Comparison of ENCODE assay signal across 8 mouse cellular contexts in the genomic region with DNA sequence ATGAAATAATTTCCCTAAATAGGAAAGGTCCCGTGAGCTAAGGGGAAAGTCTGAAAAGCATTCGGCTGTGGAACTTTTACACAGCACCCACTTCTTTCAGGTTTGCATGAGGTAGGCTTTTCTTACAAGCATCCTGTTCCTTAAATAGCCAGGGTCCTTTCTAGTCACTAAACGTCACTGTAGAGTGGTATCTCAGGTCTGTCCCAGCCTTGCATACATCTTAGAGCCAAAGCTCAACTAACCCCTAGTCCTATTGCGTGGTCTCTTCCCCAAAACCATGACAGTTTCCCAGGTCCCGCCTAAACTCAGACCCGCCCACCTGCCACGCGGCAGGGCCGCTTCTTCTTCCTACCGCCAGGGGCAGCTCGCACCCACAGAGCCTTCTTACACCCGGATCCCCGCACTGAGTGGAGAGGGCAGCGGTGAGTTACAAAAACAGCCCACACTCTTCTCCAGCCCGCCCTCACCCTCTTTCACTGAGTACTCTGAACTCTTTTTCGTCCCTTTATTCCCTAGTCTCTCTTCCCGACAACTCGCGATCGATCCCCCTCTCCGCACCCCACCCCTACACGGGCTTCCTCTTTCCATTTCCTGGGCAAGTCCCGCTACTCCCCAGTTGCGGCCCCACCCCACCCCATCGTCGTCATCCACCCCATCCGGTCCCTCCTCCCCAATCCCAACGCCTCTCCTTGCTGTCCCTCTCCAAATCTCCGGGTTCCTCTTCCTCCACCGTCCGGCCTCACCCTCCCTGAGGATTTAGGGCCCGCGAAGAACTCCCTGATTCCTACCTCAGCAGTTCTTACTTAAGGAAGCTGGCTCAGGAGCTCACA. TPM values are rescaled to one million over a fixed set of nuclear protein-coding genes. Genes with fewer than 3 reads are reported as not detected.
DNase-seq lines count a peak whose midpoint lies in the region; ATAC-seq and TF ChIP-seq lines count a peak whose summit lies in the region.

Gene Pgghg, plus strand, starts transcription at position 170 of the 830 bp plus-strand sequence.

- peak; percentile 89 for ATAC-seq in intestine, embryonic 15.5 days
- peak; percentile 91 for ATAC-seq in limb, embryonic 14.5 days (ENCODE audit: low FRiP score, low read depth)
- ATAC-seq in midbrain, embryonic 15.5 days (replicated peaks) = peak; percentile 88

- H3K9me3 ChIP-seq in intestine, embryonic 15.5 days = no peaks in the 10 kb centered on the region
- no peaks in the 10 kb centered on the region for H3K9me3 ChIP-seq in limb, embryonic 14.5 days (ENCODE audit: control insufficient read depth, low read length)
- no peaks in the 10 kb centered on the region for H3K9me3 ChIP-seq in midbrain, embryonic 15.5 days

- peak within 1 kb of the TSS; percentile 70 for H3K9ac ChIP-seq in intestine, embryonic 15.5 days
- H3K9ac ChIP-seq in limb, embryonic 14.5 days (ENCODE audit: low read depth, low read length, severe bottlenecking) = peak within 1 kb of the TSS; percentile 73
- H3K9ac ChIP-seq in midbrain, embryonic 15.5 days = peak within 1 kb of the TSS; percentile 38

- WGBS in intestine, embryonic 15.5 days = 2% methylated on average over 33 of the region's 33 CpGs
- 2% methylated on average over 33 of the region's 33 CpGs for WGBS in limb, embryonic 14.5 days
- WGBS in midbrain, embryonic 15.5 days = 4% methylated on average over 33 of the region's 33 CpGs

- H3K4me2 ChIP-seq in intestine, embryonic 15.5 days (replicated peaks) = peak within 1 kb of the TSS; percentile 66
- H3K4me2 ChIP-seq in limb, embryonic 14.5 days (replicated peaks; ENCODE audit: low read depth, low read length, severe bottlenecking) = peak within 1 kb of the TSS; percentile 69
- H3K4me2 ChIP-seq in midbrain, embryonic 15.5 days = peak within 1 kb of the TSS; percentile 56

- H3K4me3 ChIP-seq in intestine, embryonic 15.5 days (replicated peaks) = peak within 1 kb of the TSS; percentile 54
- peak within 1 kb of the TSS; percentile 50 for H3K4me3 ChIP-seq in limb, embryonic 14.5 days (replicated peaks; ENCODE audit: low read length)
- peak within 1 kb of the TSS; percentile 41 for H3K4me3 ChIP-seq in midbrain, embryonic 15.5 days

- H3K27ac ChIP-seq in intestine, embryonic 15.5 days = peak within 1 kb of the TSS; percentile 84
- peak within 1 kb of the TSS; percentile 90 for H3K27ac ChIP-seq in limb, embryonic 14.5 days (replicated peaks; ENCODE audit: low read depth, low read length)
- H3K27ac ChIP-seq in midbrain, embryonic 15.5 days = no peak within 1 kb of the TSS

- DNase-seq in 3134 (ENCODE audit: extremely low read depth, insufficient read length, low spot score) = peak; percentile 96
- peak; percentile 94 for DNase-seq in adrenal gland, adult 2 months
- peak; percentile 81 for DNase-seq in embryo, embryonic 11.5 days (ENCODE audit: low read depth, low spot score)
- peak; percentile 59 for DNase-seq in gonadal fat pad, adult 2 months (ENCODE audit: low read depth)
- DNase-seq in limb, embryonic 14.5 days (ENCODE audit: low spot score) = peak; percentile 89
- DNase-seq in spleen, postnatal 10 days (ENCODE audit: low spot score in 2 of 2) = peak; percentile 70 to 84

- H3K4me1 ChIP-seq in intestine, embryonic 15.5 days (replicated peaks) = peaks cover 32% of the 10 kb centered on the region
- peaks cover 27% of the 10 kb centered on the region for H3K4me1 ChIP-seq in limb, embryonic 14.5 days (ENCODE audit: control insufficient read depth, insufficient read depth, low read length)
- H3K4me1 ChIP-seq in midbrain, embryonic 15.5 days = peaks cover 9% of the 10 kb centered on the region

- peaks cover 15% of the 10 kb centered on the region for H3K36me3 ChIP-seq in intestine, embryonic 15.5 days
- H3K36me3 ChIP-seq in limb, embryonic 14.5 days (ENCODE audit: control insufficient read depth, insufficient read depth, low read length) = peaks cover 17% of the 10 kb centered on the region
- H3K36me3 ChIP-seq in midbrain, embryonic 15.5 days (replicated peaks) = no peaks in the 10 kb centered on the region

- TF ChIP-seq POLR2A in limb, embryonic 14.5 days (IDR thresholded peaks at IDR 0.05; ENCODE audit: borderline replicate concordance, extremely low read depth, insufficient read depth, insufficient read length) = 0 out of 2 replicates have a peak, but pooled peaks have one; percentile 46

- H3K27me3 ChIP-seq in intestine, embryonic 15.5 days (replicated peaks) = no peaks in the 10 kb centered on the region
- H3K27me3 ChIP-seq in limb, embryonic 14.5 days (ENCODE audit: control insufficient read depth, insufficient read depth, low read length) = no peaks in the 10 kb centered on the region
- 0 out of 2 replicates have a peak, but pooled peaks cover 3% of the 10 kb centered on the region for H3K27me3 ChIP-seq in midbrain, embryonic 15.5 days (replicated peaks)

RNA-seq across cellular contexts. Expression of gene Pgghg, which starts in this region (rescaled TPM):
- 10 to 100 TPM; 26.5 to 48.7 TPM for total RNA-seq in adrenal gland, adult 2 months (2021)
- 56.0 and 59.0 TPM in 2 replicates for polyA plus RNA-seq in adrenal gland, adult 2 months (2012; rRNA removed)
- 25.9 and 33.1 TPM in 2 replicates for polyA plus RNA-seq in gonadal fat pad, adult 2 months (2012; rRNA removed)
- polyA plus RNA-seq in intestine, embryonic 15.5 days (2015; fragmentation: Nextera tagmentation; extraction: Ambion mirVana) = 21.6 and 21.9 TPM in 2 replicates
- 52.8 and 68.8 TPM in 2 replicates for polyA plus RNA-seq in limb, embryonic 14.5 days (2012; rRNA removed)
- 26.7 and 31.3 TPM in 2 replicates for polyA plus RNA-seq in limb, embryonic 14.5 days (2014; fragmentation: Nextera tagmentation; extraction: Ambion mirVana)
- polyA plus RNA-seq in midbrain, embryonic 15.5 days (2015; fragmentation: Nextera tagmentation; extraction: Ambion mirVana) = 6.2 and 8.4 TPM in 2 replicates
